Mouse (Mus musculus): ENCODE measurements around the gene Gna14. TPM values are rescaled to one million over a fixed set of nuclear protein-coding genes. Genes with fewer than 3 reads are reported as not detected.

The Gna14 gene
- polyA plus RNA-seq, 1 experiment from 2014 or later = 2.5 TPM

- H3K27ac ChIP-seq (ENCODE audit: low read depth, low read length) = no peak overlapping the region
- no peak overlapping the region for H3K9ac ChIP-seq (ENCODE audit: low read length)
- no peak overlapping the region for H3K4me2 ChIP-seq (ENCODE audit: low read depth, low read length, severe bottlenecking)
- WGBS = 52% methylated on average over 11 of the region's 11 CpGs
- H3K27me3 ChIP-seq (ENCODE audit: control insufficient read depth, insufficient read depth, low read length) = no peaks in the 10 kb centered on the region
- peak; percentile 69 for ATAC-seq (replicated peaks; ENCODE audit: low FRiP score)
- no peaks in the 10 kb centered on the region for H3K36me3 ChIP-seq (ENCODE audit: control insufficient read depth, insufficient read depth, low read length)
- no peaks in the 10 kb centered on the region for H3K4me1 ChIP-seq (replicated peaks; ENCODE audit: control insufficient read depth, insufficient read depth, low read length)
- no peak overlapping the region for H3K4me3 ChIP-seq (ENCODE audit: low read depth, low read length)
- H3K9me3 ChIP-seq (ENCODE audit: control insufficient read depth, low read length) = no peaks in the 10 kb centered on the region
- no peak for DNase-seq (ENCODE audit: low spot score)
Observed at GRCm38 (mm10) chr19:16598653-16599297, 163.2 kb downstream of the Gna14 start.

- H3K4me1 ChIP-seq (replicated peaks; ENCODE audit: control insufficient read depth, insufficient read depth, low read length) = no peaks in the 10 kb centered on the region
- H3K9ac ChIP-seq (ENCODE audit: low read length) = no peak overlapping the region
- DNase-seq (ENCODE audit: low spot score) = peak; percentile 85
- ATAC-seq (replicated peaks; ENCODE audit: low FRiP score) = peak; percentile 69
- no peaks in the 10 kb centered on the region for H3K36me3 ChIP-seq (ENCODE audit: control insufficient read depth, insufficient read depth, low read length)
- no peak overlapping the region for H3K4me2 ChIP-seq (ENCODE audit: low read depth, low read length, severe bottlenecking)
- H3K27me3 ChIP-seq (ENCODE audit: control insufficient read depth, insufficient read depth, low read length) = no peaks in the 10 kb centered on the region
- 9% methylated on average over 9 of the region's 9 CpGs for WGBS
- H3K27ac ChIP-seq (ENCODE audit: low read depth, low read length) = no peak overlapping the region
- no peaks in the 10 kb centered on the region for H3K9me3 ChIP-seq (ENCODE audit: control insufficient read depth, low read length)
- H3K4me3 ChIP-seq (ENCODE audit: low read depth, low read length) = no peak overlapping the region
Observed at GRCm38 (mm10) chr19:16599298-16599970, 163.9 kb downstream of the Gna14 start.

- no peak overlapping the region for H3K4me3 ChIP-seq (ENCODE audit: low read depth, low read length)
- no peaks in the 10 kb centered on the region for H3K4me1 ChIP-seq (replicated peaks; ENCODE audit: control insufficient read depth, insufficient read depth, low read length)
- no peaks in the 10 kb centered on the region for H3K9me3 ChIP-seq (ENCODE audit: control insufficient read depth, low read length)
- no peak overlapping the region for H3K4me2 ChIP-seq (ENCODE audit: low read depth, low read length, severe bottlenecking)
- ATAC-seq (replicated peaks; ENCODE audit: low FRiP score) (no peak), DNase-seq (ENCODE audit: low spot score) (no peak)
- H3K27me3 ChIP-seq (ENCODE audit: control insufficient read depth, insufficient read depth, low read length) = no peaks in the 10 kb centered on the region
- 88% methylated on average over 8 of the region's 8 CpGs for WGBS
- H3K36me3 ChIP-seq (ENCODE audit: control insufficient read depth, insufficient read depth, low read length) = no peaks in the 10 kb centered on the region
- no peak overlapping the region for H3K27ac ChIP-seq (ENCODE audit: low read depth, low read length)
- H3K9ac ChIP-seq (ENCODE audit: low read length) = no peak overlapping the region
Observed at GRCm38 (mm10) chr19:16602026-16602425, 166.5 kb downstream of the Gna14 start.

GRCm38 (mm10) chr19:16607634-16608033 is 172.1 kb downstream of the Gna14 start:
- no peaks in the 10 kb centered on the region for H3K4me1 ChIP-seq (replicated peaks; ENCODE audit: control insufficient read depth, insufficient read depth, low read length)
- H3K9ac ChIP-seq (ENCODE audit: low read length) = no peak overlapping the region
- ATAC-seq (replicated peaks; ENCODE audit: low FRiP score) = no peak
- no peaks in the 10 kb centered on the region for H3K27me3 ChIP-seq (ENCODE audit: control insufficient read depth, insufficient read depth, low read length)
- 93% methylated on average over 6 of the region's 6 CpGs for WGBS
- no peak overlapping the region for H3K27ac ChIP-seq (ENCODE audit: low read depth, low read length)
- H3K36me3 ChIP-seq (ENCODE audit: control insufficient read depth, insufficient read depth, low read length) = no peaks in the 10 kb centered on the region
- H3K4me2 ChIP-seq (ENCODE audit: low read depth, low read length, severe bottlenecking) = no peak overlapping the region
- no peak overlapping the region for H3K4me3 ChIP-seq (ENCODE audit: low read depth, low read length)
- H3K9me3 ChIP-seq (ENCODE audit: control insufficient read depth, low read length) = no peaks in the 10 kb centered on the region
- no peak for DNase-seq (ENCODE audit: low spot score)

- 91% methylated on average over 4 of the region's 4 CpGs for WGBS
Observed at GRCm38 (mm10) chr19:16623154-16623553, 187.6 kb downstream of the Gna14 start.

GRCm38 (mm10) chr19:16624994-16625393 is 189.4 kb downstream of the Gna14 start:
- Histone ChIP-seq H3K9ac (ENCODE audit: low read length) (no peak overlapping the region), H3K27ac (ENCODE audit: low read depth, low read length) (no peak overlapping the region), H3K4me3 (ENCODE audit: low read depth, low read length) (no peak overlapping the region), H3K36me3 (ENCODE audit: control insufficient read depth, insufficient read depth, low read length) (no peaks in the 10 kb centered on the region), H3K27me3 (ENCODE audit: control insufficient read depth, insufficient read depth, low read length) (no peaks in the 10 kb centered on the region), H3K9me3 (ENCODE audit: control insufficient read depth, low read length) (no peaks in the 10 kb centered on the region), H3K4me1 (replicated peaks; ENCODE audit: control insufficient read depth, insufficient read depth, low read length) (no peaks in the 10 kb centered on the region), H3K4me2 (ENCODE audit: low read depth, low read length, severe bottlenecking) (no peak overlapping the region)
- ATAC-seq (replicated peaks; ENCODE audit: low FRiP score) (no peak), DNase-seq (ENCODE audit: low spot score) (no peak)

More at GRCm38 (mm10) chr19:16623154-16623553, 187.6 kb downstream of the Gna14 start:
- Histone ChIP-seq H3K9ac (ENCODE audit: low read length) (no peak overlapping the region), H3K9me3 (ENCODE audit: control insufficient read depth, low read length) (no peaks in the 10 kb centered on the region), H3K27me3 (ENCODE audit: control insufficient read depth, insufficient read depth, low read length) (no peaks in the 10 kb centered on the region), H3K4me3 (ENCODE audit: low read depth, low read length) (no peak overlapping the region), H3K36me3 (ENCODE audit: control insufficient read depth, insufficient read depth, low read length) (no peaks in the 10 kb centered on the region), H3K4me1 (replicated peaks; ENCODE audit: control insufficient read depth, insufficient read depth, low read length) (no peaks in the 10 kb centered on the region), H3K4me2 (ENCODE audit: low read depth, low read length, severe bottlenecking) (no peak overlapping the region), H3K27ac (ENCODE audit: low read depth, low read length) (no peak overlapping the region)
- no peak for ATAC-seq (replicated peaks; ENCODE audit: low FRiP score)
- DNase-seq (ENCODE audit: low spot score) = no peak

GRCm38 (mm10) chr19:16625610-16626395 is 190.2 kb downstream of the Gna14 start:
- Histone ChIP-seq H3K9me3 (ENCODE audit: control insufficient read depth, low read length) (no peaks in the 10 kb centered on the region), H3K9ac (ENCODE audit: low read length) (no peak overlapping the region), H3K27ac (ENCODE audit: low read depth, low read length) (no peak overlapping the region), H3K4me2 (ENCODE audit: low read depth, low read length, severe bottlenecking) (no peak overlapping the region), H3K27me3 (ENCODE audit: control insufficient read depth, insufficient read depth, low read length) (no peaks in the 10 kb centered on the region), H3K36me3 (ENCODE audit: control insufficient read depth, insufficient read depth, low read length) (no peaks in the 10 kb centered on the region), H3K4me1 (replicated peaks; ENCODE audit: control insufficient read depth, insufficient read depth, low read length) (no peaks in the 10 kb centered on the region), H3K4me3 (ENCODE audit: low read depth, low read length) (no peak overlapping the region)
- peak; percentile 55; the same call in 1 of the 2 replicates for ATAC-seq (replicated peaks; ENCODE audit: low FRiP score)
- DNase-seq (ENCODE audit: low spot score) = no peak
- WGBS = 32% methylated on average over 14 of the region's 14 CpGs
